In genomic region chr11:94566534-94566933, GRCm38 (mm10) we compare ENCODE assay signal across 32 mouse cellular contexts. TPM values are rescaled to one million over a fixed set of nuclear protein-coding genes. Genes with fewer than 3 reads are reported as not detected.
DNase-seq lines count a peak whose midpoint lies in the region; ATAC-seq lines count a peak whose summit lies in the region.
"Had no signal": no experiment of that assay in that cellular context is flagged by ENCODE, and none has a peak within 500 bp of the region (broad histone marks: within the 10 kb centered on the region; RNA-seq: fewer than 3 reads in every experiment).

No protein-coding gene starts in this region.

- peaks cover 28% of the 10 kb centered on the region for H3K27me3 ChIP-seq in limb, embryonic 12.5 days
- peaks cover 46% of the 10 kb centered on the region for H3K27me3 ChIP-seq in limb, embryonic 10.5 days (ENCODE audit: low read depth, poor library complexity, severe bottlenecking)
- H3K27me3 ChIP-seq in limb, embryonic 15.5 days: peaks cover 19% of the 10 kb centered on the region
- peaks cover 14% of the 10 kb centered on the region for H3K27me3 ChIP-seq in liver, embryonic 16.5 days (ENCODE audit: control insufficient read depth, insufficient read depth, low read depth, low read length)
- H3K27me3 ChIP-seq in hindbrain, embryonic 16.5 days (replicated peaks; ENCODE audit: control insufficient read depth, insufficient read depth, low read length): peaks cover 23% of the 10 kb centered on the region
- peaks cover 51% of the 10 kb centered on the region for H3K27me3 ChIP-seq in midbrain, embryonic 10.5 days (ENCODE audit: low read depth, poor library complexity, severe bottlenecking)

- H3K4me2 ChIP-seq in limb, embryonic 12.5 days: peak overlapping the region; percentile 55
- peak overlapping the region; percentile 48 for H3K4me2 ChIP-seq in limb, embryonic 15.5 days
- H3K4me2 ChIP-seq in liver, embryonic 16.5 days (ENCODE audit: low read depth, low read length): no peak overlapping the region
- no peak overlapping the region for H3K4me2 ChIP-seq in hindbrain, embryonic 16.5 days (ENCODE audit: low read length)
- H3K4me2 ChIP-seq: forebrain, embryonic 12.5 days; heart, embryonic 15.5 days; intestine, embryonic 15.5 days had no signal

- no peak overlapping the region for H3K9ac ChIP-seq in limb, embryonic 12.5 days (replicated peaks)
- H3K9ac ChIP-seq in limb, embryonic 15.5 days: no peak overlapping the region
- H3K9ac ChIP-seq in liver, embryonic 16.5 days (ENCODE audit: low read depth, low read length): no peak overlapping the region
- H3K9ac ChIP-seq in hindbrain, embryonic 16.5 days (ENCODE audit: low read depth, low read length): no peak overlapping the region
- H3K9ac ChIP-seq: embryonic facial prominence, embryonic 13.5 days; forebrain, embryonic 12.5 days; forebrain, postnatal 0 days; heart, embryonic 15.5 days; intestine, embryonic 15.5 days; stomach, embryonic 15.5 days had no signal

- no peak for DNase-seq in limb, embryonic 10.5 days (ENCODE audit: low spot score)
- DNase-seq in midbrain, embryonic 10.5 days (ENCODE audit: low spot score): no peak
- DNase-seq: adrenal gland, postnatal 14 days; cerebellum, adult 11 months; cerebellum, adult 9-10 months; cerebellum, postnatal 36 days; embryo, embryonic 11 days; forebrain, postnatal 0 days; gastrocnemius, postnatal 25 days; kidney, adult 9 months; kidney, postnatal 10 days; lung, adult 2 months; lung, postnatal 10 days; midbrain, embryonic 14.5 days; thymus, adult 18-20 months; thymus, postnatal 36 days had no signal

- no peak for ATAC-seq in limb, embryonic 12.5 days (ENCODE audit: insufficient number of reproducible peaks, insufficient read depth, low FRiP score, low TSS enrichment, low read depth)
- ATAC-seq in limb, embryonic 15.5 days (ENCODE audit: insufficient number of reproducible peaks, low FRiP score, low TSS enrichment, low read depth): no peak
- peak; percentile 55 for ATAC-seq in liver, embryonic 16.5 days (ENCODE audit: low read depth)
- no peak for ATAC-seq in hindbrain, embryonic 16.5 days
- no peak for ATAC-seq in frontal cortex, adult (ENCODE audit: low TSS enrichment)
- ATAC-seq: CD4-positive, CD25-positive, alpha-beta regulatory T cell, adult 4 months; forebrain, postnatal 0 days; hindbrain, postnatal 0 days; intestine, embryonic 15.5 days had no signal

- peaks cover 36% of the 10 kb centered on the region for H3K36me3 ChIP-seq in limb, embryonic 12.5 days
- H3K36me3 ChIP-seq in limb, embryonic 10.5 days: peaks cover 47% of the 10 kb centered on the region
- peaks cover 26% of the 10 kb centered on the region for H3K36me3 ChIP-seq in limb, embryonic 15.5 days
- H3K36me3 ChIP-seq in liver, embryonic 16.5 days (ENCODE audit: control insufficient read depth, insufficient read depth): no peaks in the 10 kb centered on the region
- H3K36me3 ChIP-seq in hindbrain, embryonic 16.5 days (ENCODE audit: control insufficient read depth, insufficient read depth, low read length): no peaks in the 10 kb centered on the region
- peaks cover 14% of the 10 kb centered on the region for H3K36me3 ChIP-seq in midbrain, embryonic 10.5 days
- H3K36me3 ChIP-seq: forebrain, embryonic 12.5 days; heart, embryonic 15.5 days; intestine, embryonic 15.5 days; stomach, embryonic 15.5 days had no signal

- 85% methylated on average over 6 of the region's 6 CpGs for WGBS in limb, embryonic 12.5 days
- WGBS in limb, embryonic 10.5 days: 86% methylated on average over 6 of the region's 6 CpGs
- WGBS in limb, embryonic 15.5 days: 73% methylated on average over 6 of the region's 6 CpGs
- 47% methylated on average over 6 of the region's 6 CpGs for WGBS in liver, embryonic 16.5 days (ENCODE audit: insufficient replicate concordance)
- 77% methylated on average over 6 of the region's 6 CpGs for WGBS in hindbrain, embryonic 16.5 days
- WGBS in midbrain, embryonic 10.5 days: 79% methylated on average over 6 of the region's 6 CpGs

- no peaks in the 10 kb centered on the region for H3K9me3 ChIP-seq in limb, embryonic 12.5 days
- no peaks in the 10 kb centered on the region for H3K9me3 ChIP-seq in limb, embryonic 10.5 days (replicated peaks)
- H3K9me3 ChIP-seq in limb, embryonic 15.5 days: no peaks in the 10 kb centered on the region
- no peaks in the 10 kb centered on the region for H3K9me3 ChIP-seq in liver, embryonic 16.5 days (replicated peaks; ENCODE audit: control insufficient read depth, low read length)
- H3K9me3 ChIP-seq in hindbrain, embryonic 16.5 days (ENCODE audit: control insufficient read depth, low read length): no peaks in the 10 kb centered on the region
- no peaks in the 10 kb centered on the region for H3K9me3 ChIP-seq in midbrain, embryonic 10.5 days (replicated peaks)
- H3K9me3 ChIP-seq: embryonic facial prominence, embryonic 13.5 days; forebrain, embryonic 12.5 days; heart, embryonic 10.5 days; heart, embryonic 15.5 days; intestine, embryonic 15.5 days; stomach, embryonic 15.5 days had no signal

- peaks cover 27% of the 10 kb centered on the region for H3K4me1 ChIP-seq in limb, embryonic 12.5 days (replicated peaks)
- H3K4me1 ChIP-seq in limb, embryonic 10.5 days: peaks cover 32% of the 10 kb centered on the region
- peaks cover 37% of the 10 kb centered on the region for H3K4me1 ChIP-seq in limb, embryonic 15.5 days
- H3K4me1 ChIP-seq in liver, embryonic 16.5 days (ENCODE audit: control insufficient read depth, low read depth, low read length): peaks cover 6% of the 10 kb centered on the region
- H3K4me1 ChIP-seq in hindbrain, embryonic 16.5 days (ENCODE audit: control insufficient read depth, insufficient read depth, low read depth, low read length): peaks cover 12% of the 10 kb centered on the region
- peaks cover 30% of the 10 kb centered on the region for H3K4me1 ChIP-seq in midbrain, embryonic 10.5 days

- H3K27ac ChIP-seq in limb, embryonic 12.5 days: 0 out of 2 replicates have a peak overlapping the region, but pooled peaks have one; percentile 59
- no peak overlapping the region for H3K27ac ChIP-seq in limb, embryonic 10.5 days
- H3K27ac ChIP-seq in limb, embryonic 15.5 days: peak overlapping the region; percentile 72
- H3K27ac ChIP-seq in liver, embryonic 16.5 days (ENCODE audit: low read length): no peak overlapping the region
- no peak overlapping the region for H3K27ac ChIP-seq in hindbrain, embryonic 16.5 days (ENCODE audit: low read depth, low read length)
- H3K27ac ChIP-seq in midbrain, embryonic 10.5 days (replicated peaks): no peak overlapping the region
- H3K27ac ChIP-seq: forebrain, embryonic 12.5 days; heart, embryonic 10.5 days; heart, embryonic 15.5 days; hindbrain, postnatal 0 days; intestine, embryonic 15.5 days; left cerebral cortex, adult 2 months; macrophage; stomach, embryonic 15.5 days had no signal

- peak overlapping the region; percentile 17; the same call in 1 of the 2 replicates for H3K4me3 ChIP-seq in limb, embryonic 12.5 days (replicated peaks)
- H3K4me3 ChIP-seq in limb, embryonic 10.5 days: no peak overlapping the region
- H3K4me3 ChIP-seq in limb, embryonic 15.5 days: peak overlapping the region; percentile 32
- H3K4me3 ChIP-seq in liver, embryonic 16.5 days (ENCODE audit: low read depth, low read length): no peak overlapping the region
- no peak overlapping the region for H3K4me3 ChIP-seq in hindbrain, embryonic 16.5 days (ENCODE audit: low read length)
- H3K4me3 ChIP-seq in midbrain, embryonic 10.5 days: no peak overlapping the region
- H3K4me3 ChIP-seq: erythroblast, embryonic 14.5 days; forebrain, embryonic 12.5 days; heart, embryonic 10.5 days; heart, embryonic 15.5 days; intestine, embryonic 15.5 days; left cerebral cortex, adult 2 months had no signal

RNA-seq across cellular contexts. Expression of gene Chad, which starts 1.7 kb away (rescaled TPM):
- polyA plus RNA-seq in limb, embryonic 12.5 days (2016; fragmentation: Nextera tagmentation; extraction: Ambion mirVana): 3.6 and 5.3 TPM in 2 replicates
- 0.11 and 0.30 TPM in 2 replicates for polyA plus RNA-seq in limb, embryonic 10.5 days (2016; fragmentation: Nextera tagmentation; extraction: Ambion mirVana)
- 22.7 and 31.1 TPM in 2 replicates for polyA plus RNA-seq in limb, embryonic 15.5 days (2015; fragmentation: Nextera tagmentation; extraction: Ambion mirVana)
- polyA plus RNA-seq in liver, embryonic 16.5 days (2015; fragmentation: Nextera tagmentation; extraction: Ambion mirVana): 0.05 and 0.08 TPM in 2 replicates
- 0.39 and 0.72 TPM in 2 replicates for polyA plus RNA-seq in hindbrain, embryonic 16.5 days (2015; fragmentation: Nextera tagmentation; extraction: Ambion mirVana)
- 0.12 and 0.39 TPM in 2 replicates for polyA plus RNA-seq in midbrain, embryonic 10.5 days (2016; fragmentation: Nextera tagmentation; extraction: Ambion mirVana)
- polyA plus RNA-seq: erythroblast, embryonic 14.5 days; macrophage; midbrain, embryonic 14.5 days had no signal

RNA-seq across cellular contexts. Expression of gene Rsad1, which starts 17.5 kb away (rescaled TPM):
- polyA plus RNA-seq in limb, embryonic 12.5 days (2016; fragmentation: Nextera tagmentation; extraction: Ambion mirVana): 4.1 and 5.7 TPM in 2 replicates
- 3.0 and 4.5 TPM in 2 replicates for polyA plus RNA-seq in limb, embryonic 10.5 days (2016; fragmentation: Nextera tagmentation; extraction: Ambion mirVana)
- polyA plus RNA-seq in limb, embryonic 15.5 days (2015; fragmentation: Nextera tagmentation; extraction: Ambion mirVana): 3.6 and 3.7 TPM in 2 replicates
- polyA plus RNA-seq in liver, embryonic 16.5 days (2015; fragmentation: Nextera tagmentation; extraction: Ambion mirVana): 1.0 and 1.3 TPM in 2 replicates
- polyA plus RNA-seq in hindbrain, embryonic 16.5 days (2015; fragmentation: Nextera tagmentation; extraction: Ambion mirVana): 10.0 and 11.7 TPM in 2 replicates
- polyA plus RNA-seq in midbrain, embryonic 10.5 days (2016; fragmentation: Nextera tagmentation; extraction: Ambion mirVana): 4.6 and 5.1 TPM in 2 replicates
- polyA plus RNA-seq: erythroblast, embryonic 14.5 days had no signal

RNA-seq across cellular contexts. Expression of gene Acsf2, which starts 35.1 kb away (rescaled TPM):
- 5.0 and 6.0 TPM in 2 replicates for polyA plus RNA-seq in limb, embryonic 12.5 days (2016; fragmentation: Nextera tagmentation; extraction: Ambion mirVana)
- polyA plus RNA-seq in limb, embryonic 10.5 days (2016; fragmentation: Nextera tagmentation; extraction: Ambion mirVana): 4.1 and 5.6 TPM in 2 replicates
- polyA plus RNA-seq in limb, embryonic 15.5 days (2015; fragmentation: Nextera tagmentation; extraction: Ambion mirVana): 6.2 and 6.3 TPM in 2 replicates
- polyA plus RNA-seq in liver, embryonic 16.5 days (2015; fragmentation: Nextera tagmentation; extraction: Ambion mirVana): 1.4 and 1.5 TPM in 2 replicates
- 1.8 and 2.3 TPM in 2 replicates for polyA plus RNA-seq in hindbrain, embryonic 16.5 days (2015; fragmentation: Nextera tagmentation; extraction: Ambion mirVana)
- 3.0 and 3.5 TPM in 2 replicates for polyA plus RNA-seq in midbrain, embryonic 10.5 days (2016; fragmentation: Nextera tagmentation; extraction: Ambion mirVana)

RNA-seq across cellular contexts. Expression of gene Mycbpap, which starts 45.0 kb away (rescaled TPM):
- polyA plus RNA-seq in limb, embryonic 12.5 days (2016; fragmentation: Nextera tagmentation; extraction: Ambion mirVana): 5.1 and 7.0 TPM in 2 replicates
- polyA plus RNA-seq in limb, embryonic 10.5 days (2016; fragmentation: Nextera tagmentation; extraction: Ambion mirVana): 2.7 and 5.0 TPM in 2 replicates
- polyA plus RNA-seq in limb, embryonic 15.5 days (2015; fragmentation: Nextera tagmentation; extraction: Ambion mirVana): 1.5 and 1.6 TPM in 2 replicates
- 0.30 TPM in 1 of 2 replicates, not detected in the other for polyA plus RNA-seq in liver, embryonic 16.5 days (2015; fragmentation: Nextera tagmentation; extraction: Ambion mirVana)
- polyA plus RNA-seq in hindbrain, embryonic 16.5 days (2015; fragmentation: Nextera tagmentation; extraction: Ambion mirVana): 3.7 and 5.5 TPM in 2 replicates
- polyA plus RNA-seq in midbrain, embryonic 10.5 days (2016; fragmentation: Nextera tagmentation; extraction: Ambion mirVana): 2.7 and 2.9 TPM in 2 replicates
- polyA plus RNA-seq: CD4-positive, CD25-positive, alpha-beta regulatory T cell, adult 4 months; erythroblast, embryonic 14.5 days had no signal

Comparison
In these comparisons a context has a peak if more than half of its experiments do, and no peak if none do; other contexts are left out.
1. H3K27ac ChIP-seq: peak in limb, embryonic 12.5 days (single experiment) and limb, embryonic 15.5 days (single experiment); none in limb, embryonic 10.5 days (single experiment), liver, embryonic 16.5 days (single experiment), hindbrain, embryonic 16.5 days (single experiment) and midbrain, embryonic 10.5 days (single experiment).
2. H3K4me3 ChIP-seq: peak in limb, embryonic 12.5 days (single experiment) and limb, embryonic 15.5 days (single experiment); none in limb, embryonic 10.5 days (single experiment), liver, embryonic 16.5 days (single experiment), hindbrain, embryonic 16.5 days (single experiment) and midbrain, embryonic 10.5 days (single experiment).
3. H3K4me2 ChIP-seq: peak in limb, embryonic 12.5 days (single experiment) and limb, embryonic 15.5 days (single experiment); none in liver, embryonic 16.5 days (single experiment) and hindbrain, embryonic 16.5 days (single experiment).